Mouse (Mus musculus): ENCODE measurements around the gene Casp2.

Gene Casp2

DNA sequence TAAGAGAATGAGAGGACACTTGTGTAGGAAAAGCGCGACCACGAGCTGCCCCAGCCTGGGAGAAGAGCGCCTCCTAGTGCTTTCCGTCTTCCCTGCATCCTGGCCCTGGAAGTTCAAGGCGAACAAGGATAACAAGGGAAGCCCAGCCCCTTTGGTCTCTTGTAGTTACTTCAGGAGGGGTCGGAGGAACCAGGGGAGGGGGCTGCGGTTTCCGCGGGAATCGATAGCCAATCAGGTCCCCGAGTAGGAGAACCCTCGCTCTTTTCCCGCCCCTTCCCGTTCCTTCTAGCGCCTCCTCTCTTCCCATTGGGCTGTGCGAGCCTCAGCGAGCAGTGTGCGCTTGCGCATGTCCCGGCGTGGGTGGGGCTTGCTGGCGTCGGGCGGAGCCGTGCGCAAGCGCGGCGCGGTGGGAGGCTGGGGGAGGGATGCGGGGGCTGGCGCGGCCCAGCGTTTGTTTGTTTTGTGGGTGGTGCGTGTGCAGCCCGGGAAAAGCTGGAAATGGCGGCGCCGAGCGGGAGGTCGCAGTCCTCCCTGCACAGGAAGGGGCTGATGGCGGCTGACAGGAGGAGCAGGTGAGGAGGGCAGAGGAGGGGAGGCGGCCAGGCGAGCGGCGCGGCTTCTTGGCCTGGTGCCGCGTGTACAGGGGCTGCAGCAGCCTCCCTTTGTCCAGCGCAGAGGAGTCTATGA, at the start of gene Casp2:
Casp2 (plus strand) TSS at position 360 of the 687 bp plus-strand sequence.
- DNase-seq (ENCODE audit: low spot score), result peak; percentile 98

DNA sequence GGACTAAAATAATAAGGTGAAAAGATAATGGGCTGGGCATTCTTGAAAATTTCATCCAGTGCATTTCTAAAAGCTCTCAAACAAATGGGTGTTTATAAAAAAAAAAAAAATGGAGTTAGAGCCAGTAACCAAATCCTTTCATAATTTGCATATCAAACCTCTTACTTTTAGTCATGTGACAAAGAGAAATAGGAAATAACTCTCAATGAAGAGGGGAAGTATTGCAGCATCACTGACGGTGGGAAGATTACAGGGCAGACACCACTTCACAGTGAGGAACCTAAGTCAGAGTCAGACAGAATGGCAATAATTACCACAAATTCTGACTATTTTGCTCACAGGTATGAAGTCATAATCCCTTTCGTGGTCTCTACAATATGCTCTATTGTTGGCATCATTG, 49.8 kb upstream of the Casp2 start, which contains the start of gene Tas2r144:
Tas2r144 (plus strand) TSS at position 301 of the 400 bp plus-strand sequence.
- no peak for DNase-seq (ENCODE audit: low spot score)

DNA sequence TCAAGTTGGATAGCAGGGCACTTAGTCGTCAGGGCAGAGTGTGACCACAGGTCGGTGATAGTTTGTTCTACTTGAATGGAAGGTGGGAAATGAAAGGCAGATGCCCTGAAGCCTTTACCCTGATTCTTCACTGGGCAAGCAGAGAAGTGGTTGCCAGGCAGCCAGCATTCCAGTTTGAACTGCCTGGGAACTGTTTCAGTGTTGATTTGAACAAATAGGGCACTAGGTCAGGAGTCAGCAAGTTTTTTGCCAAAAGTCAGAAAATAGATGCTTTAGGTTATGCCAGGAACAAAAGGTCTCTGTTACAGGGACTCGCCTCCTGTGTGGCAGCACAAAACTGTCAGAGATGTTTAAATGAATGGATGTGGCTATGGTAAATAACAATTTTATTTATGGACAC, 42.5 kb upstream of the Casp2 start:
- no peak for DNase-seq (ENCODE audit: low spot score)

DNA sequence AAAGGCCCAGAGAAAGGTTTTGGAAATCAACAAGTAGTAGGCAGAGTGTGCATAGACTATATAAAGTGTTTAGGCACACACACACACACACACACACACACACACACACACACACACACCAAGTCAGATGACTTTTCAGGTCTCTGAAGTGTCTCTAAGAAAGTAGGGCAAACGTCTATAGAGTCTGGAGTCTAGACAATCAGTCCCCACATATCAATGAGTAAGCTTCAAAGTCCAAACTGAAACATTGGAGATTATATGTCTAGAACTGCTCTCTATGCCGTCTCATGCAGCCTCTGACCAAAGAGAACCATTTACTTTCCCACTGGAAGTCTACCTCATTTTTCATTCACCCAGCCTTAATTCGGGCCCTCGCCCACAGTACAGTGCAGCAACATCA, 39.7 kb upstream of the Casp2 start:
- no peak for DNase-seq (ENCODE audit: low spot score)

DNA sequence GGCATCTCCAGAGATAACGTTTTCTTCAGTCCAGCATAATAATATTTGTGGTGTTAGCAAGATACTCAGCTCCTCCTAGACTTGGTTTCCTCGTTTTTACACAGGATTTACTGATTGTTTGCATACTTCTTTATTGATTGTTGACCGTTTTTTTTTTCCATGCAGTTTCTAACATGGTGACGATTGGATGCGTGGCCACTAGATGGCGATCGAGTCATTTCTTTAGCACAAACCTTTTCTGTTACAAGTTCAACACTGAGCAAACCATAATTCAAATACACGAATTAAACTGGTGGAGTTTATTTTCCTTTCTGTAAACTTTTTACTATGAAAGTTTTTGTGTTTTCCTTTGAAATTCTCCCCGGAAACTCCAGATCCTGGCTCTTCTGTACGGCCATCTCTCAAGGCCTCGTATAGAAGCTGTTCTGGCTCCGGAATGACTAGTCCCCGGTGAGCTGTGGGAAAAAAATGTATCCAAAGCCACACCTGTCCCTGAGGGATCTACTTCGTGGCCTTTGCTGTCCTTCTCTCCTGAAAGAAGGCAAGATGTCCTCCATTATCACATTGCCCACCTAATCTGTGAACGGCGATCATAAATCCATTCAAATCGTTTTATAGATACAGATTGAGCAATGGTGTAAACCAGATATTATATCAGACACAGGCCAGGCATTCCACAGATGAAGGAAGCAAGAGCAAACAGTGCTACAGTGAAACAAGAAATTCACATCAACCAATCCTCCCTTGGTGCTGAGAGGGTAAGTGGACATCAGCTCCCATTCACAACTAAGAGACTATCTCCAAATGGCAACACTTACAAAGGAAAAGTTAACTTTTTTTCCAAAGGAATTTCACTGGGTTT, 37.3 kb upstream of the Casp2 start:
- DNase-seq (ENCODE audit: low spot score), result no peak

DNA sequence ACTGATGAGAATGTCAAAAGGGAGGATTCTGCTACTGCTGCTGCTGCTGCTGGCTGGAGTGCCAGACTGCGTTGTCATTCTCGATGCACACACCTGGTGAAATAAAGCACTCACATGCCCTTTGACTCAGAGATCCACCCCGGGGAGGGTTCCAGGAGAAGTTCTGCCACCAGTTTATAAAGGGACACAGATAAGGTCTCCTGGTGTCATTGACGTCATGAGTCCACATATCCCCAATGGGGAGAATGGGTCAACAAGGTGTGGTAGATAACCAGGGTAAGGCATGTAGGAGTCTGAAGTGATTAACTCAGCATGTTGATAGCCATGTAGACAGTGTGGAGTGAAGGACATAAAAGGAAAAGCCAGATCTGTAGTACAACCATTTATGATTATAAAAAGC, 35.2 kb upstream of the Casp2 start:
- DNase-seq (ENCODE audit: low spot score), result no peak

DNA sequence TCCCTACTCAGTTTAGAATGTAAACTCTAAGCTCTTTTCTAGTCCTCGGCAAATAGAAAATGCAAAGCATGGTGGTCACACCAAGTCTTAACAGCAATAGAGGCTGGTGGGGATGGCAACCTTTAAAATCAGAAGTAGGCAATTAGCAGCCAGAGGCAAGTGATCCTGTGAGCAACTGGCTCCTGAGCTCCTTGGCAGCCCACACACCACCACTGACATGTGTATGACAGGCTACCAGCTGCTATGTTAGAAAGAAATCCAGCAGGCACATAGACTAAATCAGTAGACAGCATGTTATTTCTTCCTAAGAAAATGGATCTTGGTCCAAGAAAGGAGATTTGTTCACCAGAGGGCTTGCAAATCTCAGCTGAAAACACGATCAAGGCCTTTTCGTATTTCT, 33.6 kb upstream of the Casp2 start:
- DNase-seq (ENCODE audit: low spot score), result peak; percentile 32

DNA sequence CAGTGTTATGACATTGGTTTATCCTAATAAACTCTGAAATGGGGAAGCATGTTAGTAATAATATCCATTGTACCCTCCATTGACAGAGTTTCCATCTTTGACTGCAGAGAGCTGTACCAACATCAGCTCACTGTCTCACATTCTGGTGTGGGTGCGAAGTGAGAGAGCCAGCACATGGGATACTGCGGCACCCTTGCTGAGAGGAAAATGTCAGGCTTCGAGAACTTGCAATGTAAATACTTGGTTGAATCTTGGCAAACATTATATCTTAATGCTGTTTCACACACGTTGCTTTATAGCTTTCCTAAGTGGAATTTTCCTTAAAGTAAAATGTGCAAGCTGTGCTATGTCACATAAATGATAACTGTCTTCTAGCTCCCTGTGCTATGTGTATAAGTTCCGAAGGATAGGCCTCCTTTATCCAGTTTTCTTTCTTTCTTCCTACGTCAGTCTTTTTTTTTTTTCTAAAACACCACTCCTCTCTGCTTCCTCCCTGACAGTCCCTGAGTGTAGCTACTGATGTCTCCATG, 27.4 kb upstream of the Casp2 start:
- DNase-seq (ENCODE audit: low spot score), result no peak

DNA sequence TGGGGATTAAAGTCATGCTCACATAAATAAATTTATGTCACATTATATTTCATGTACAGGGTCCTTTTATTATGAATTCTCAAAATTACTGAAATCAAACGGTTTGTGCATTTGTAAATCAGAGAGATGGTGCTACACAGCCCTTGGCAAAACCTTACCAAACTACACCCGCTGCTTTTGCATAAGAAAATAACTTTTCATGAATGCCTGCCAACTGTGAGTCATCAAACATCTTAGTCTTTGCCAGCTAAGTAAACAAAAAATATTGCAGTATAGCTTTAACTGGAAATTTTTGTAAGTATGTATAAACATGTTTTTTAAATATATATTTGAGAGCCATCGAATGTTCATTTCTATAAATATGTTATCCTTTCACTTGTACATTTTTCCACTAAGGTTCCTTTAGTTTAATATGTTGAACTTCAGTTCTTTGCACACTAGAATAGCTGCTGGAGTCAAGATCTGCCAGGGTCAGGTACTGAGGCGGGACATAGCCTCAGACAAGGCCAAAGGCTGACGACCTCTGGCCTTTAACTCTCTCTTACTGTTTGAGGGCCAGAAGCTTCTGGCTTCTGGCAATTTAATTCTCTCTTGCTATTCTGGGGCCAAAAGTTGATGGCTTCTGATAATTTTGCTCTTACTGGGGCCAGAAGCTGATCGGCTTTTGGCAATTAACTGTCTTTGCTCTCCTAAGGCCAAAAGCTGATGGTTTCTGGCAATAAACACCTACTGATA, 23.3 kb upstream of the Casp2 start:
- no peak for DNase-seq (ENCODE audit: low spot score)

DNA sequence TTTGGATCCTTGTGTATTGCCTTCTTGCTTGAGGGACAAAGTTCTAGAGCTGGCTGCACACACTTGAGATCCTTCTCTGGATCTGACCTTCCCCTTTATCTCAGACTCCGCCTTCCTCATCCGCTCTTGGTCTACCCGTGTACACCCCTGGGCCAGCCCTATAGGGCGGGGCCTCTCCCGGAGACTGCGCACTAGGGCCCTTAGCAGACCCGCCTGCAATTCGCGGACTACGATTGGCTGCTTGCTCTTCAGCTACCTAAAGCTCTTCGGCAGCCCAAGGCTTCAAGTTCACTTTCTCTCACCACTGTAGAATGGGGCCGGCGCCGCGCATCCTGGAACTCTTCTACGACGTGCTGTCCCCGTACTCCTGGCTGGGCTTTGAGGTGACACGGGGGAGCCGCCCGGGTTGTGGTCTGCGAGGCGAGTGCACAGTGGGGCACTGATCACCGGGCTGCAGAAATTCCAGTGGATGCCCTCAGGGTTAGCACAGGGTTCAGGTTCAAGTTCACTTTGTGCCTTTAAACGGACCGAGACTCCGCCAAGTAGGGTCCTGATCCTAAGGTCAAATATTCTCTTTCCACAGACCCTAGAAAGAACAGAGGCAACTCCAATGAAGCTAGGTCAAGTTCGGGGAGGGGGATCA, 19.0 kb upstream of the Casp2 start, which contains the start of gene Gstk1:
Gstk1 (plus strand) TSS at position 225 of the 643 bp plus-strand sequence.
- peak; percentile 57 for DNase-seq (ENCODE audit: low spot score)

DNA sequence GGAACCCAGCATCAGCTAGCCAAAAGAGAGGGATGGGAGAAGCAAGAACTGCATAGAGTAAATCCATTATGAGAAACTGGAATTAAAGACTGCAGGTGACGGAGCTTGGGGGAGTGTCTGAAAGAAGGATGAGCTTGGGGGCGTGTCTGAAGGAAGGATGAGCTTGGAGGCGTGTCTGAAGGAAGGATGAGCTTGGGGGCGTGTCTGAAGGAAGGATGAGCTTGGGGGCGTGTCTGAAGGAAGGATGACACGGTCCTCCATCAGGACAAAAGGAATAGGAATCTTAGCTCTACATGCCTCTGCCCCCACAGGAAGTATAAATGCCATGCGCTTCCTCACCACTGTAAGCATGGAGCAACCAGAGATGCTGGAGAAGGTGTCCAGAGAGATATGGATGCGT, 17.6 kb upstream of the Casp2 start:
- no peak for DNase-seq (ENCODE audit: low spot score)

DNA sequence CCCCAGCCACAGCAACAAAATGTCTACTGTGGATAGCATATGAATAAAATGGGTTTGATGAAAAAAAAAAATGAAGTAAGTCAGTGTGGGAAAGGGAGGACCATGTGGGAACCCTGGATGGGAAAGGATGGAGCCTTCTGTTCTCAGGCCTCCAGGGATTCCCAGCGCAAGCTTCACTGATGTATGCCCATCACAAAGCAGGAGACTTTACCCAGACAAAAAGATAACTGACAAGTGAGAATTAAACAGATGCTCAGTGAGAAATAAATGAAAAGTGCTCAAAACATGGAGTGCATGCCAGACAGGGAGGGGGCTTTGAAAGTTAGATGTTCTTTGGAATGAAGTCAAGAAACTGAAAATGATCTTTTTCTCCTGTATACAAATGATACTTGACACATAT, 16.8 kb upstream of the Casp2 start:
- no peak for DNase-seq (ENCODE audit: low spot score)

DNA sequence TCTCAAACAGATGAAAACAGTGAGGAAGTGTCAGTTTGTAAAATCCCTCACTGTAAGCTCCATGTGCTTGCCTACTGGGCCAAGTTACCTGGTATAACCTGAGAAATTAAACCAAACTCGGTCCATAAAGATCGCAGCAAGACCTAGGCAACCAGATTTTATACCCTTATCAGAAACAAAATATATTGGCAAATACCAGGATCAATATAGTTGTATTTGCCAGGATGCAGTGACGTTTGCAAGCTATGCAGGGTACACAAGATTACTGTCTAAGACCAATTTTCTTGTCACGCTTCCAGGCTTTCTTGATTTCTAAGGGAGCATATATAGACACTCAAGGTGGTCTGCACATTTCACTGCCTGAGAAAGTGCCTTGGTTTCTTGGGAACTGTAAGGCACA, 13.0 kb upstream of the Casp2 start:
- no peak for DNase-seq (ENCODE audit: low spot score)

DNA sequence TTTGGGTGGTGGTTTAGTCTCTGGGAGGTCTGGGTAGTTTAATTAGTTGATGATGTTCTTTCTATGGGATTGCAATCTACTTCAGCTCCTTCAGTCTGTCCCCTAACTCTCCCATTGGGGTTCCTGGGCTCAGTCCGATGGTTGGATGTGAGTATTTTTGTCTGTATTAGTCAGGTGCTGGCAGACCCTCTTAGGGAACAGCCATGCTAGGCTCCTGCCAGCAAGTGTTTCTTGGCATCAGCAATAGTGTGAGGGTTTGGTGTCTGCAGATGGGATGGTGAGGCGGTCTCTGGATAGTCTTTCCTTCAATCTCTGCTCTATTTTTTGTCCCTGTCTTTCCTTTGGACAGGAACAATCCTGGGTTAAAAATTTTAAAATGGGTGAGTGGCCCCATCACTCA, 11.7 kb upstream of the Casp2 start:
- DNase-seq (ENCODE audit: low spot score), result no peak

DNA sequence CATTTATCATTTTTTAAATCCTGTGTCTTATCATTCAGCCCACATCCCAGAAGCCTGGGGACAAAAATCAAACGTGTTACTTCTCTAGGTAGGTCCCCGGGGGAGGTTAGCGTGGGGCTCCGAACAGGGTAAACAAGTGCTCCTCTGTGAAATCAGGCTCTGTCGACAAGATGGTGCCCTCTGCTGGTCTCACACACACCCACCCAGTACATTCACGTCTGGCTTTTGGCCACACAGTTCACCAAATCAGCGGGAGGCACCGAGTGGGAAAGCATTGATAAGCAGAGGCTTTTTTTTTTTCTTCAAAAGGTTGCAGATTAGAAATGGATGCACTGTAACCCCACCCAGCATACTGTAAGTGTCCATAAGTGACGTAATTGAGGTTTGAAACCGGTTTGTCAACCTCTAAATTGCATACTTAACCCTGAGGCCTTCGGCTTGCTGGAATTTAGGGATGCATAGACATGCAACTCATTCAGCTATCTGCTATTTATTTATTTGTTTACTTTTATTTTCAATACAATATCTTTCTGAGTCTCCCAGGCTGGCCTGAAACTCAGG, 7.4 kb upstream of the Casp2 start:
- no peak for DNase-seq (ENCODE audit: low spot score)

DNA sequence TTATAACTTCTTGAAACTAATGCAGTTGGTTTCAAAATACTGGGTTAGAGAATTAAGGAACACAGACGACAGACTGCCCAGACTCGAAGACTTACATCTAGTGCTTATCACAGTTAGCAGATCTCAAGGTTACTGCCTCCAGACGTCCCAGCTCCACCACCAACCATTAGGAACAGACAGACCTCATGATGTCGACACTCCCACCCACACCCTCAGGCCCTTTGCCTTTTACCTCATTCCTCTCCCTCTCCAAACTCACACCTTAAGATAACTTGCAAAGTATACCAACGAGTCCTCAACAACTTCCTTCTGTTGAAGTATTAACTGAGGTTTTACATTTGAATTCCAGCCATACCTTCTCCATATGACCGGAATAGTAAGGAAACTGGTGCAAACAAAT, 4.4 kb upstream of the Casp2 start:
- no peak for DNase-seq (ENCODE audit: low spot score)

DNA sequence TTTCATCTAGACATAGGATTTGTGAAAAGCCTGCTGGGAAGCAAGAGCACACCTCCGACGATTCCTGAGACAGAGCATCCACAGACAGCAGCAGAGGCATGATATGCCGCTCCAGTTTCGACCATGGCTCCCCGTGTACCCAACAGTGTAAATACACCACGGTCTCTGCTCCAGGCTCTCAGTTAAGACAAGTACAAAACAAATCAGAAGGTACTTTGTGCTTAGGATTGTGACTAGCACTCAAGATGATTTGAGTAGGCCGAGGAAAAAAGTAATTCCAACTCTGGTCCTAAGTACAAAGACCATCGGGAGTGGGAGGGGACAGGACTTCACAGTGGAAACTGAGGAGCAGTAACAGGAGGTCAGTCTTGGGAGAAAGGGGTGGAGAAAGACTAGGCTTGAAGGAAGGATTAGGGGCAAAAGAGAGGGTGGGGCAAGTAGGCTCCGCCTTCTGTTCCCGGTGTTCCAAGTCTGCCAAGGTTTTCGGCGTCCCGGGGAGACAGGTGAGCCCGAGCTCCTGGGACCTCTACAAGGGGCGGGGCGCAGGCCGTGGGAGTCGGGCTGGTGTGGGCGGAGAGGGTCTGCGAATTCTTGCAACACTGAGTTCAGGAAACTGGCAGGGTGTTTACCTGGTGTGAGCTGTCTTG, 3.1 kb upstream of the Casp2 start, which contains the start of gene Tmem139:
Tmem139 (plus strand) TSS at position 447 of the 647 bp plus-strand sequence.
- DNase-seq (ENCODE audit: low spot score), result no peak

DNA sequence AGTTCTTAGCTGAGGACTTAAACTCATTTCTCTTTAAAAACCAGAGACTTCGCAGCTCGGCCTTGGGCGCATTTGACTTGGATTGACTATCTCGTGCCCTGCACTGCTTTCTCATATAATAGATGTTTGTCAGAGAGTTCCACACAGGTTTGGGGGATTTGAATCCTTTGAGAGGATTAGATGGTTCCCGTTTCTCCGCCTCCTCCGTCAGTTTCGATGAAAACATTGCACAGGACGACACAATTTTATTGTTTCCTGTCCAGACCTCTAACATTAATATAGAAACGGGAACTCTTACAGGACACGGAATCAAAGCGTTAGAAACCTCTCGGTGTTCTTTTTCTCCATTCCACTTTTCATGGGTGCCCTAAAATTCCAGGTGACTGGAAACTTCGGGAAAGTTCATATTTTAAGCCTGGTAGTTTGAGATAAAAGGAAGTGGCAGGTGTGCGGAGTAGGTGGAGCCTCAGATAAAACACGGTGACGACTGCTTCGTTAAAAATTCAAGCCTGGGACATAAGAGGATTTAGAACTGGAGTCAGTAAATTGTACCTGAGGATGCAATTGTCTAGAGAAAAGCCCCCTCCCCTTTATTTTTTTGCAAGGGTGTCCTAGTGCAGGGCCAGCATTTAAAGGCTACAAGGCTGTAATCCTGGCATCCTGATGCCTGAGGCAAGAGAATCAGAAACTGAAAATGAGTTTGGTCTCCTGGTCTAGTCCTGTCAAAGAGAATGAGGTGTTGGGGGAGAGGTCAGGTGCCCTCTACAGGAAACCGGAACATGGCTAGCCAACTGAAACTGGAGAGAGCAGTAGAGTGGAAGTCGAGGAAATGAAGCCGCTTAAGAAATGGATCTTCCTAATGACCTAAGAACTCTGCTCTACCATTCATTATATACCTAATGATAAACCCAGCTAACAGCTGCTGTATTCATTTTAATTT, 876 bp downstream of the Casp2 start:
- DNase-seq (ENCODE audit: low spot score), result no peak

DNA sequence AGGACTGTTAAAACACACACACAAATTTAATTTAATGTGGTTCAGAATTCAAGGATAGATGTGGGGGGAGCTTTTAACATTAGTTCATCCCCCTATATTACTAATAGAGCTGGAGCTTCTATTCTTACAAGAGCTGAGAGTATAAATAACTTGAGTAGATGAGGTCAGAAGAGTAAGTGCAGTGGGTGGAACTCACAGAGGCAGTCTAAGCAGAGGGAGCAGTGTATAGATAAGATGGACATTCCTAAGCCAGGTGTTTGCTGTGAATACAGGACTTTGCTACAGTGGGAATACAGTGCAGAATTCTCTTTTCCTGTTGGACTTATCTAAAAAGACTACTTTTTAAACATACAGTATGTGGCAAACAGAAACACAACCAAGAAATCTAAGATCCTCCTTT, 6.0 kb downstream of the Casp2 start:
- DNase-seq (ENCODE audit: low spot score), result no peak

DNA sequence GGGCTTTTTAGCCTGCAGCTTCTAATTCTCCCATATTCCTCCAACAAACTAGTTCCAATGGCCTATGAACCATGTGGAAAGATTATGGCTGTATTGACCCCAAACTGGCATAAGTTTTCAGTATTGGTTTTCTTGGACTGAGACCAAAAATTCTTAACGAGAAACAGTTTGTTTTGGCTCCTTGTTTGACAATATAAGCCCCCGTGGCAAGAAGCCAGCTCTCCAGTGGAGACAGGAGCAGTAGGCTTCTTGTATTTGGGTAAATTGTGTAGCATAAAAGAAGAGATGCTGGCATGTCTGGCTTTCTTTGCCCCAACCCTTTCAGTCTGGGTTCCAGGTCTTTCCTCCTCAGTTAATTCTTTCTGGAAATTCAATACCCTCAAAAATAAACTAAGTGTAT, 11.4 kb downstream of the Casp2 start:
- no peak for DNase-seq (ENCODE audit: low spot score)

Measured in left cerebral cortex, adult 11 months (tissue).